In the genomic region with DNA sequence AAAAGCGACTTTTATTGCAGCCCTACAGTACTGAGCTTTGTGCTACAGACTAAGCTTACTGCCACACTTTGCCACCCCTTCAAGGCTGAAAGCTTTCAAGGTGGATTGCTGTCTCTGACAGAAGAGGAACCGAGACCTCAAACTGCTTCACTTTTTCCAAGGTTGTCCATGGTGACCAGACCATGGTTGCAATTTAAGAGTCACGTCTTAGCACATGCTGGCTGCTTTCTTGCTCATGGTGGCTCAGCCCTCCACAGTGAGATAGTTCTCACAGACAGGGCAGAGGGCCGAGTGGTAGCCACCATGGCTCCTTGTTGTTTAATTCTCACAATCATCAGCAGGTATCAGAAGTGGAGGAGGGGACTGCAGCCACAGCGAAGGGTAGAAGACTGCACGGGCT, we compare ENCODE assay signal across 26 mouse cellular contexts. TPM values are rescaled to one million over a fixed set of nuclear protein-coding genes. Genes with fewer than 3 reads are reported as not detected.
DNase-seq lines count a peak whose midpoint lies in the region; ATAC-seq lines count a peak whose summit lies in the region.
"Had no signal": no experiment of that assay in that cellular context is flagged by ENCODE, and none has a peak within 500 bp of the region (broad histone marks: within the 10 kb centered on the region; RNA-seq: fewer than 3 reads in every experiment).

No protein-coding gene starts in this region.

- H3K9me3 ChIP-seq in kidney, embryonic 15.5 days (replicated peaks), result no peaks in the 10 kb centered on the region
- H3K9me3 ChIP-seq: embryonic facial prominence, embryonic 15.5 days; heart, embryonic 15.5 days; limb, embryonic 10.5 days; liver, embryonic 15.5 days; lung, embryonic 15.5 days; midbrain, embryonic 10.5 days had no signal

- no peak for DNase-seq in kidney, postnatal 14 days
- DNase-seq in A20 (ENCODE audit: low read depth, low spot score), result peak; percentile 64
- peak; percentile 59 to 64 for DNase-seq in B cell, adult 2 months
- no peak for DNase-seq in MN1 (ENCODE audit: low spot score)
- no peak for DNase-seq in right cerebral cortex, postnatal 10 days (ENCODE audit: low spot score in 2 of 2)
- DNase-seq in thymus, postnatal 0 days (ENCODE audit: low spot score), result no peak
- DNase-seq: adrenal gland, postnatal 36 days; cerebellum, adult 11-12 months; cerebellum, postnatal 14 days; gastrocnemius, postnatal 25 days; liver; lung, postnatal 4 days; right cerebral cortex, postnatal 14 days had no signal

- no peak overlapping the region for H3K4me2 ChIP-seq in kidney, embryonic 15.5 days
- H3K4me2 ChIP-seq: embryonic facial prominence, embryonic 15.5 days; heart, embryonic 15.5 days; liver, embryonic 15.5 days; lung, embryonic 15.5 days had no signal

- H3K27ac ChIP-seq in kidney, embryonic 15.5 days, result peak overlapping the region; percentile 80
- H3K27ac ChIP-seq: embryonic facial prominence, embryonic 15.5 days; heart, embryonic 15.5 days; limb, embryonic 10.5 days; liver, embryonic 15.5 days; lung, embryonic 15.5 days; midbrain, embryonic 10.5 days; stomach, postnatal 0 days had no signal

- WGBS in kidney, embryonic 15.5 days, result 72% methylated on average over 6 of the region's 6 CpGs

- no peak for ATAC-seq in kidney, embryonic 15.5 days (replicated peaks; ENCODE audit: low FRiP score)
- ATAC-seq in megakaryocyte, adult 5-6 weeks (ENCODE audit: poor library complexity, severe bottlenecking), result peak; percentile 56
- ATAC-seq: forebrain, embryonic 16.5 days; hindbrain, embryonic 16.5 days; intestine, embryonic 16.5 days had no signal

- H3K4me1 ChIP-seq in kidney, embryonic 15.5 days, result peaks cover 19% of the 10 kb centered on the region
- H3K4me1 ChIP-seq: embryonic facial prominence, embryonic 15.5 days; heart, embryonic 15.5 days; liver, embryonic 15.5 days; lung, embryonic 15.5 days had no signal

- H3K27me3 ChIP-seq in kidney, embryonic 15.5 days, result 0 out of 2 replicates have a peak, but pooled peaks cover under 1% of the 10 kb centered on the region
- H3K27me3 ChIP-seq: embryonic facial prominence, embryonic 15.5 days; lung, embryonic 15.5 days had no signal

- H3K36me3 ChIP-seq in kidney, embryonic 15.5 days, result no peaks in the 10 kb centered on the region
- H3K36me3 ChIP-seq: embryonic facial prominence, embryonic 15.5 days; heart, embryonic 15.5 days; limb, embryonic 10.5 days; liver, embryonic 15.5 days; lung, embryonic 15.5 days; midbrain, embryonic 10.5 days had no signal

- no peak overlapping the region for H3K4me3 ChIP-seq in kidney, embryonic 15.5 days (replicated peaks)
- H3K4me3 ChIP-seq: embryonic facial prominence, embryonic 15.5 days; heart, embryonic 15.5 days; limb, embryonic 10.5 days; liver, embryonic 15.5 days; lung, embryonic 15.5 days; midbrain, embryonic 10.5 days had no signal

- no peak overlapping the region for H3K9ac ChIP-seq in kidney, embryonic 15.5 days
- H3K9ac ChIP-seq: embryonic facial prominence, embryonic 15.5 days; heart, embryonic 15.5 days; liver, embryonic 15.5 days; lung, embryonic 15.5 days had no signal

RNA-seq across cellular contexts. Expression of a gene that starts 24.6 kb away (rescaled TPM):
- polyA plus RNA-seq in kidney, embryonic 15.5 days (2015; fragmentation: Nextera tagmentation; extraction: Ambion mirVana), result 68.8 and 69.8 TPM in 2 replicates
- total RNA-seq in megakaryocyte, adult 5-6 weeks (2015), result not detected in 2 replicates
- total RNA-seq in megakaryocyte, adult 5-6 weeks (2017), result not detected in 2 replicates
- 3.7 and 4.5 TPM in 2 replicates for polyA plus RNA-seq in thymus, postnatal 0 days (2015; fragmentation: Nextera tagmentation; extraction: Ambion mirVana)
- total RNA-seq: adrenal gland, postnatal 36 days; hematopoietic stem cell, adult 5-6 weeks had no signal

RNA-seq across cellular contexts. Expression of a gene that starts 32.0 kb away (rescaled TPM):
- polyA plus RNA-seq in kidney, embryonic 15.5 days (2015; fragmentation: Nextera tagmentation; extraction: Ambion mirVana), result 101 and 106 TPM in 2 replicates
- 56.6 and 65.4 TPM in 2 replicates for total RNA-seq in megakaryocyte, adult 5-6 weeks (2015)
- total RNA-seq in megakaryocyte, adult 5-6 weeks (2017), result 31.5 and 38.0 TPM in 2 replicates
- 227 and 241 TPM in 2 replicates for polyA plus RNA-seq in thymus, postnatal 0 days (2015; fragmentation: Nextera tagmentation; extraction: Ambion mirVana)

RNA-seq across cellular contexts. Expression of a gene that starts 58.5 kb away (rescaled TPM):
- 46.2 and 48.0 TPM in 2 replicates for polyA plus RNA-seq in kidney, embryonic 15.5 days (2015; fragmentation: Nextera tagmentation; extraction: Ambion mirVana)
- total RNA-seq in megakaryocyte, adult 5-6 weeks (2015), result not detected in 2 replicates
- 0.28 TPM in 1 of 2 replicates, not detected in the other for total RNA-seq in megakaryocyte, adult 5-6 weeks (2017)
- polyA plus RNA-seq in thymus, postnatal 0 days (2015; fragmentation: Nextera tagmentation; extraction: Ambion mirVana), result 2.5 and 3.1 TPM in 2 replicates
- total RNA-seq: hematopoietic stem cell, adult 5-6 weeks had no signal

Comparison
In these comparisons a context has a peak if more than half of its experiments do, and no peak if none do; other contexts are left out.
1. DNase-seq: peak in A20 (single experiment) and B cell, adult 2 months (2 of 2); none in kidney, postnatal 14 days (single experiment), MN1 (single experiment), right cerebral cortex, postnatal 10 days (0 of 2) and thymus, postnatal 0 days (single experiment).
2. RNA of a gene that starts 24.6 kb away (polyA plus RNA-seq): 68.8 to 69.8 TPM in kidney, embryonic 15.5 days; 3.7 to 4.5 TPM in thymus, postnatal 0 days; every median in the first group is over 10 times any median in the second.
3. RNA of a gene that starts 58.5 kb away (polyA plus RNA-seq): 46.2 to 48.0 TPM in kidney, embryonic 15.5 days; 2.5 to 3.1 TPM in thymus, postnatal 0 days; every median in the first group is over 10 times any median in the second.